Mouse (Mus musculus) adrenal gland (tissue): ENCODE results near the gene Plekha5.

Source experiments
- intact Hi-C: fragments of 180-260 bp; cut with DNase I; formaldehyde crosslinking; loops from one replicate; pipeline ENCODE4 v1.15.1; 2025

The Plekha5 gene

DNA sequence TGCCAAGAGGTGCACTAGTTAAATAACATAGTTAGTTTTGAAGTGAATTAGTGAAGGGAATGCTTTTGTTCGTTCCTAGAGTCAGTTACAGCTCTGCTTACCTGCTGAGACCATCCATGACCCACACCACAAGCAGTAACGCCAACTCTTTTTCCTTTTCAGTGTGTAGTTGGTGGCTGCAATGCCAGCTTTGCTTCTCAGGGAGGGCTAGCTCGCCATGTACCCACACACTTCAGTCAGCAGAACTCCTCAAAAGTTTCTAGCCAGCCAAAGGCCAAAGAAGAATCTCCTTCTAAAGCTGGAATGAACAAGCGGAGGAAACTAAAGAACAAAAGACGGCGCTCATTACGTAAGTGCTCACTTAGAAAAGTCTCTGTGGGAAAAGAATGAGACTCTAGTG lies 218.2 kb downstream of the Plekha5 start:
- intact Hi-C loops, result loop anchor here (5.0 to 10.0 kb wide), 2 partner anchors 70 to 213 kb away; no protein-coding TSS in a partner anchor

DNA sequence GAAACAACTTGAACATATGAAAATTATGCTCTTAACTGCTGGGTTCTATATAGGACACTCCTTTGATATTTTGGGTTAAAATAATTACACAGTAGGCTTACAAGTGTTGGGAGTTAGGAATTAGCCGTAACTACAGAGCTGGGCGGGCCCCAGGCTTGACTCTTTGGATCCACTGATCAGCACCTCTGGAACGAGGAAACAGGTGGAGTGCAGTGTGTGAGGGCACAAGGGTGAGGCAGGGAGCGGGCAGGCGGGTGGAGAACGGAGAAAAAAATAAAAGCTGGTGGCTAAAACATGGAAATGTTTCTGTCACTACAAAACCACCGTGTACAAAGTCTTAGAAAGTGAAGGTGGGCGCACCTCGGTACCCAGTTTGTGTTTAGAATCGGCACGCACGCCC lies 218.8 kb downstream of the Plekha5 start:
- intact Hi-C loops, result loop anchor here (5.0 to 10.0 kb wide), 2 partner anchors 70 to 212 kb away; no protein-coding TSS in a partner anchor

DNA sequence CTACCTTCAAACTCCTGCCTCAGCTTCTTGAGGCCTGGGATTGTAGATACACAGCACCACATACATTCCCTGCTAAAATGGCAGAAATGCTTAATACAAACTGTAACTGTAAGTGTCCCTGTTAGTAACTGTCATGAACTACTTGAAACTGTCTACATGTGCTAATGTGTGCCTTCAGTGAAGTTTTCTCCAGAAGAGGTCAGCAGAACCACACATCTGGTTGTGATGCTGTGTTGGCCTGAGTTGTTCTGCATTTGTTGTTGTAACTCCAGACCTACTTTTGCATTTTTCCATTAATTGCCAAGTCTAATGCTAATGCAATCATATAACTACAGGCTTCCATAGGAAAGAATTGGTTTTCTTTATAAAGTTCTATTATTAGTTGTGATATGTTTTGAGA lies 222.1 kb downstream of the Plekha5 start:
- intact Hi-C loops, result loop anchor here (10.0 kb wide), 1 partner anchor 209 kb away; no protein-coding TSS in a partner anchor
